Mouse (Mus musculus): ENCODE results near the gene Zcchc17. TPM values are rescaled to one million over a fixed set of nuclear protein-coding genes. Genes with fewer than 3 reads are reported as not detected.

Gene Zcchc17
- polyA plus RNA-seq, 1 experiment: 77.8 TPM

GRCm38 (mm10) chr4:130322567-130322966 is 37.2 kb downstream of the Zcchc17 start:
- no peak overlapping the region for H3K27ac ChIP-seq (ENCODE audit: insufficient read depth, low read length)
- TF ChIP-seq POLR2A (IDR thresholded peaks at IDR 0.05; ENCODE audit: extremely low read depth, insufficient read depth, low read length) (no peak), CTCF (IDR thresholded peaks at IDR 0.05; ENCODE audit: extremely low read depth, insufficient read depth, low read length) (no peak)
- H3K4me1 ChIP-seq (ENCODE audit: control insufficient read depth, insufficient read depth, low read length): peaks cover 2% of the 10 kb centered on the region; the same call in 1 of the 2 replicates
- H3K4me3 ChIP-seq (ENCODE audit: insufficient read depth, low read length): no peak overlapping the region

GRCm38 (mm10) chr4:130321640-130322039 is 38.1 kb downstream of the Zcchc17 start:
- TF ChIP-seq CTCF (IDR thresholded peaks at IDR 0.05; ENCODE audit: extremely low read depth, insufficient read depth, low read length) (no peak), POLR2A (IDR thresholded peaks at IDR 0.05; ENCODE audit: extremely low read depth, insufficient read depth, low read length) (no peak)
- no peak overlapping the region for H3K4me3 ChIP-seq (ENCODE audit: insufficient read depth, low read length)
- no peak overlapping the region for H3K27ac ChIP-seq (ENCODE audit: insufficient read depth, low read length)
- peaks cover 2% of the 10 kb centered on the region; the same call in 1 of the 2 replicates for H3K4me1 ChIP-seq (ENCODE audit: control insufficient read depth, insufficient read depth, low read length)

- H3K4me3 ChIP-seq (ENCODE audit: insufficient read depth, low read length): no peak overlapping the region
- TF ChIP-seq POLR2A (IDR thresholded peaks at IDR 0.05; ENCODE audit: extremely low read depth, insufficient read depth, low read length): no peak
- no peak for TF ChIP-seq CTCF (IDR thresholded peaks at IDR 0.05; ENCODE audit: extremely low read depth, insufficient read depth, low read length)
- H3K27ac ChIP-seq (ENCODE audit: insufficient read depth, low read length): no peak overlapping the region
- peaks cover 2% of the 10 kb centered on the region; the same call in 1 of the 2 replicates for H3K4me1 ChIP-seq (ENCODE audit: control insufficient read depth, insufficient read depth, low read length)
Measured at GRCm38 (mm10) chr4:130319564-130319963, 40.2 kb downstream of the Zcchc17 start.

- Histone ChIP-seq H3K27ac (ENCODE audit: insufficient read depth, low read length) (no peak overlapping the region), H3K4me3 (ENCODE audit: insufficient read depth, low read length) (no peak overlapping the region), H3K4me1 (ENCODE audit: control insufficient read depth, insufficient read depth, low read length) (no peaks in the 10 kb centered on the region)
- TF ChIP-seq CTCF (IDR thresholded peaks at IDR 0.05; ENCODE audit: extremely low read depth, insufficient read depth, low read length): no peak
- TF ChIP-seq POLR2A (IDR thresholded peaks at IDR 0.05; ENCODE audit: extremely low read depth, insufficient read depth, low read length): no peak
Measured at GRCm38 (mm10) chr4:130318122-130318521, 41.6 kb downstream of the Zcchc17 start.

- H3K27ac ChIP-seq (ENCODE audit: insufficient read depth, low read length): no peak overlapping the region
- TF ChIP-seq POLR2A (IDR thresholded peaks at IDR 0.05; ENCODE audit: extremely low read depth, insufficient read depth, low read length) (no peak), CTCF (IDR thresholded peaks at IDR 0.05; ENCODE audit: extremely low read depth, insufficient read depth, low read length) (no peak)
- H3K4me3 ChIP-seq (ENCODE audit: insufficient read depth, low read length): no peak overlapping the region
- no peaks in the 10 kb centered on the region for H3K4me1 ChIP-seq (ENCODE audit: control insufficient read depth, insufficient read depth, low read length)
Measured at GRCm38 (mm10) chr4:130316691-130317090, 43.1 kb downstream of the Zcchc17 start.

GRCm38 (mm10) chr4:130315771-130316527 is 43.8 kb downstream of the Zcchc17 start:
- H3K4me1 ChIP-seq (ENCODE audit: control insufficient read depth, insufficient read depth, low read length): no peaks in the 10 kb centered on the region
- no peak overlapping the region for H3K27ac ChIP-seq (ENCODE audit: insufficient read depth, low read length)
- no peak for TF ChIP-seq POLR2A (IDR thresholded peaks at IDR 0.05; ENCODE audit: extremely low read depth, insufficient read depth, low read length)
- no peak overlapping the region for H3K4me3 ChIP-seq (ENCODE audit: insufficient read depth, low read length)

- Histone ChIP-seq H3K4me1 (ENCODE audit: control insufficient read depth, insufficient read depth, low read length) (no peaks in the 10 kb centered on the region), H3K4me3 (ENCODE audit: insufficient read depth, low read length) (no peak overlapping the region), H3K27ac (ENCODE audit: insufficient read depth, low read length) (no peak overlapping the region)
- TF ChIP-seq CTCF (IDR thresholded peaks at IDR 0.05; ENCODE audit: extremely low read depth, insufficient read depth, low read length) (no peak), POLR2A (IDR thresholded peaks at IDR 0.05; ENCODE audit: extremely low read depth, insufficient read depth, low read length) (no peak)
Measured at GRCm38 (mm10) chr4:130313552-130313951, 46.2 kb downstream of the Zcchc17 start.

GRCm38 (mm10) chr4:130312526-130312925 is 47.2 kb downstream of the Zcchc17 start:
- Histone ChIP-seq H3K4me3 (ENCODE audit: insufficient read depth, low read length) (no peak overlapping the region), H3K4me1 (ENCODE audit: control insufficient read depth, insufficient read depth, low read length) (no peaks in the 10 kb centered on the region), H3K27ac (ENCODE audit: insufficient read depth, low read length) (no peak overlapping the region)
- TF ChIP-seq POLR2A (IDR thresholded peaks at IDR 0.05; ENCODE audit: extremely low read depth, insufficient read depth, low read length) (no peak), CTCF (IDR thresholded peaks at IDR 0.05; ENCODE audit: extremely low read depth, insufficient read depth, low read length) (no peak)

GRCm38 (mm10) chr4:130309254-130309653 is 50.5 kb downstream of the Zcchc17 start:
- Histone ChIP-seq H3K27ac (ENCODE audit: insufficient read depth, low read length) (peak overlapping the region; percentile 93), H3K4me3 (ENCODE audit: insufficient read depth, low read length) (peak overlapping the region; percentile 64), H3K4me1 (ENCODE audit: control insufficient read depth, insufficient read depth, low read length) (no peaks in the 10 kb centered on the region)
- TF ChIP-seq POLR2A (IDR thresholded peaks at IDR 0.05; ENCODE audit: extremely low read depth, insufficient read depth, low read length) (no peak), CTCF (IDR thresholded peaks at IDR 0.05; ENCODE audit: extremely low read depth, insufficient read depth, low read length) (no peak)

Data from cortical plate, adult 2 months (tissue).